Mouse (Mus musculus) megakaryocyte-erythroid progenitor cell, adult 5 weeks (primary cell): ENCODE measurements around the gene Sertad1. TPM values are rescaled to one million over a fixed set of nuclear protein-coding genes. Genes with fewer than 3 reads are reported as not detected.

Experiments used
- polyA plus RNA-seq: library from polyadenylated mRNA; stranded (reverse); fragments of >175 nt; gene quantifications from 2 replicates; pipeline ENCODE4 v1.2.3, GENCODE M21; 2012

Sertad1 gene
- polyA plus RNA-seq = 156 and 160 TPM in 2 replicates

DNA sequence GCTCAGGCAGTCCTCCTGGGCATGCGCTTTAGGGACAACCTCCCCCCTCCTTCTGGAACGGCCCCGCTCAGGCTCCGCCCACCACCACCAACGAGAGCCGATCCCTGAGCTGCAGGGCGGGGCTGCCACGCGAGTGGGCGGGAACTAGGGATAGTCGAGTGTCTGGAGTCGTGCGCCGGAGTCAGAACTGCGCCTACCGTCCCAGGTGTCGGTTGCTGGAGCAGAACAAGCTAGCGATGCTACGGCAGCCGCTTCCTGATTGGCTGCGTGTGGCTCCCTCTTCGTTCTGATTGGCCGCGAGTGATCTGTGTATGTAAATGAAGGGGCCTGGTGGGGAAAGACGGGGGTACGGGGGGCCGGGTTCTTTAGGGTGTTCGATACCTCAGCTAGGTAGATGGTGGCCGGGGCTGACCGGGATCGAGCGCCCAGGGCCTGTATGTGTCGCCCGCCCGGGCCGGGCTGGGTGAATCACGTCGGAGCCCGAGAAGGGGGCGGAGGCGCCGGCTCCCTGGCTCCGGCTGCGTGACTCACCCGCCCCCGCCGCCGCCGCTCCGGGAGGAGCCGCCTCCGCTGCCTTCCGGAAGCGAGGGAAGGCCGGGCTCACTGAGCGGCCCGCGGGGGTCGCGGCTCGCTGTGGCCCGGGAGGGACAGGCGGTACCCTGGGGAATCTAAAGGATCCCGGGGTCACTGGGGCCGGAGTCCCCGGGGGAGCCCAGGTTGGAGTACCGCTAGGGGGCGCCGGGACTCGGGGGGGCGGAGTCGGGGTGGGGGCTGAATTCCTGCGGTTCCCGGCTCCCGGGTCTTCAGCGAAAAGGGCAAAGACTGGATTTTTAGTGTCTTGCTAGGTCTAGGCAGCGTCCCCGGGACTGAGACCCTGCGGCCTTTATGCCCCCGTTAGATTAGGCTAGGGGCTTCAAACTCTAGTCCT lies at the start of gene Sertad1:
Sertad1 (plus strand) TSS at position 141 of the 928 bp plus-strand sequence.

DNA sequence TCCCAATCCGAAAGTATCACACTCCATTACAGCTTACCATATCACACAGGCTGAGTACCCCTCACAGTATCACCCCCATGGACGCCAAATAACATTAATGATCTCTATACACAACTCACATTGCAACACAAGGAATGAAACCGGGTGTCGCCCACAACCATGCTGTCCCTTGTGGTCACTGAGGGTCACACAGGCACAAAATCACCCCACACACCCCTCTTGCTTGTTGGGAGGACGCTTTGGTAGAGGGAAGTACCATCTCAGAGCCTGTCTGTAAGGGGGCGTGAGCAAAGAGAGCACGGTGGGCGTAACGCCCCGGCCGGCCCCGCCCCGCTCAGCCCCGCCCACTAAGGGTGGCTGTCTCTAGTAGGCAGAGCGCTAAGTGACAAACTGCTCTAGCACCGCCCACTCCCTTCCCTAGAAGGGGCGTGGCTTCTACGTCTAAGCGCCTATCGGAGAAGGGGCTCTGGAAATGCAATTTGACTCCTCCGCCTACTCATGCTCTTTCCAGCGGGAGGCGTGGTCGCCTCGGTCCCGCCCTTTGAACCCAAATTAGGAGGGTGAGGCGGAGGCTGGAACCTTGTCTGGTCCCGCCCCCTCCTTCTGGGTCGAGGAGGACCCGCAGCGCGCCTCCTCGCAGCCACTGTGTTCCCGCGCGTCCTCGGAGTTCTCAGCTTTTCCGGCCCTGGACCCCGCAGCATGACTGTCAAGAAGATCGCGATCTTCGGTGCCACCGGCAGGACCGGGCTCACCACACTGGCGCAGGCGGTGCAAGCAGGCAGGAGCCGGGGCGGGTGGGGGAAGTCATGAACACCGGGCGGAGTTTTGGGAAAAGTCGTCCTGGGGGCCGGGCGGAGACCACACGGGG lies 39.1 kb upstream of the Sertad1 start, which contains the start of the genes Sptbn4 and Blvrb:
Sptbn4 (minus strand) TSS at position 268 of the 868 bp plus-strand sequence.
Blvrb (plus strand) TSS at position 560 of the 868 bp plus-strand sequence.

DNA sequence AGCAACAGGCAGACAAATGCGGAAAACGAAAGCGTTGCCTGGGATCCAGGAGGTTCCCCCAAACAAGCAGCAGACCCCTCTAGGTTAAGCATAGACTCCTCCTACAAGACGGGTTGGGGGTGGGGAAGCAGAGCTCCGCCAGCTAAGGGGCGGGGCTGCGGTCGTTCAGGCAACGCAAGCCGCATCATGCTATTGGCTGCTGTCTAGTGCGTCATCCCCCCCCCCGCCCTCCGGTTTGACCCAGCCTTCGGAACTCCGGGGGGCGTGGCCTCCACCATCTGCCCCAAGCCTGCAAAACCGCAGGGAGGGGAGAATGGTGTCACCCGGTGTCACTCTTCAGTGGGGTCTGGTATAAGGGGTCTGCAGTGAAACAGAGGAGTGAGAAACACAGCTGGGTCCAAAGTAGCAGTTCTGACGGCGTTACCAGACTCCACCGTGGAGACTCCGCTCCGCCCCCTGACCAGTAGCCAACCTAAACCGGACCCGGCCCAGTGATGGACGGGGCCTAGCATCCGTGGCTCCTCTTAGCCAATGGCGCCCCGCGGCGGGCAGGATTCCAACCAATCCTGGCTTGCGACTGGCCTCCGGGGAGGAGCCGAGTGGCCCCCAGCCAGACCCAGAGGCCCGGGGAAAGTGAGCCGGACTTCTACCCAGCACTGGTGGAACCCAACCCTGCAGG lies 13.4 kb upstream of the Sertad1 start, which contains the start of gene Sertad3:
Sertad3 (plus strand) TSS at position 613 of the 679 bp plus-strand sequence.

DNA sequence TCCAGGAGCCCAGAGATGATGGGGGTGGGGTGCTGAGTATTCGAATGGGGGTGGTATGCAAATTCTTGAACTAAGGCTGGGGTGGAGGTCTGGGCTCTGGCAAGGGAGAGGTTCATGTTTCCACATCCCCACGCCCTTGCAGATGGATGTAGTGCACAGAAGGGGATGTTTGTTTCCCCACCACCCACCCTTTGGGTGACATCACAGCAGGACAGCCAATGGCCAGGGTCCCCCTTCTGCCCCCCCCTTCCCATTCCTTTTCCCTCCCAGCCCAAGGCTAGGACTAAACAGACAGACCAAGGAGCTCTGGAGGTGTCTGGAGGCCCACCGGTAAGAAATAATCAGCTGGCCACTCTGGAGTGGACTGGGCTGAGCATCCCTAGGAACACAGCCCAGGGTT lies 12.3 kb downstream of the Sertad1 start, which contains the start of gene Prx:
Prx (plus strand) TSS at position 289 of the 400 bp plus-strand sequence.

DNA sequence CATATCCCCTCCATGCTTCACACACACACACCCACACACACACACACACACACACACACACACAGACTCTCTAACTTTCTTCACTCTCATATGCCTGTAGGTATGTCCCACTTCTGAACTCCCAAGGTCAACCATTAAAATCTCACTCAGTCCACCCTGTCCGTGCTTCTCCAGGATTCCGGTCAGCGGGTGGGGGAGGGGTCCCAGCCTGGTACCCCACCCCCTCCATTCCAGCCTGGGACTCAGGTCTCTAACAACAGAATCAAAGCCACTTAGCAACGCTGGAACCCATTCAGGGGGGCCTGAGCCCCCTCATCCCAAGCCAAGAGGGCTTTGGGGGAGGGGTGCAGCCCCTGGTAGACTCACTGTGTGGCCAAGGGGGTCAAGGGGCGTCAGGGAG lies 36.3 kb downstream of the Sertad1 start, which contains the start of gene Hipk4:
Hipk4 (plus strand) TSS at position 301 of the 400 bp plus-strand sequence.

Other genes with a start within 250 kb of the Sertad1 start
- 7.8 and 8.9 TPM in 2 replicates for gene Numbl, start 228.5 kb upstream of the Sertad1 start, polyA plus RNA-seq
- 1.1 and 1.2 TPM in 2 replicates for gene Ltbp4, start 149.2 kb upstream of the Sertad1 start, polyA plus RNA-seq
- gene Shkbp1, start 130.9 kb upstream of the Sertad1 start, polyA plus RNA-seq = 133 and 146 TPM in 2 replicates
- 0.93 and 1.2 TPM in 2 replicates for gene Gm20479, start 129.5 kb upstream of the Sertad1 start, polyA plus RNA-seq
- gene Sptbn4, start 39.2 kb upstream of the Sertad1 start, polyA plus RNA-seq = 0.24 and 0.49 TPM in 2 replicates
- gene Blvrb, start 38.9 kb upstream of the Sertad1 start, polyA plus RNA-seq = 204 and 253 TPM in 2 replicates
- 19.3 and 21.0 TPM in 2 replicates for gene Sertad3, start 13.1 kb upstream of the Sertad1 start, polyA plus RNA-seq
- 3.2 and 5.7 TPM in 2 replicates for gene Prx, start 12.4 kb downstream of the Sertad1 start, polyA plus RNA-seq
- gene Hipk4, start 36.4 kb downstream of the Sertad1 start, polyA plus RNA-seq = 1.2 and 2.5 TPM in 2 replicates
- 37.9 and 40.2 TPM in 2 replicates for gene Pld3, start 66.3 kb downstream of the Sertad1 start, polyA plus RNA-seq
- gene 2310022A10Rik, start 66.3 kb downstream of the Sertad1 start, polyA plus RNA-seq = 42.8 and 50.3 TPM in 2 replicates
- gene Akt2, start 104.6 kb downstream of the Sertad1 start, polyA plus RNA-seq = 54.4 and 61.2 TPM in 2 replicates
- gene Ttc9b, start 167.0 kb downstream of the Sertad1 start, polyA plus RNA-seq = not detected in 2 replicates
- gene Map3k10, start 187.7 kb downstream of the Sertad1 start, polyA plus RNA-seq = 25.2 and 27.5 TPM in 2 replicates
- gene Zfp607b, start 202.4 kb downstream of the Sertad1 start, polyA plus RNA-seq = 0.04 and 0.09 TPM in 2 replicates
- 0.15 and 0.30 TPM in 2 replicates for gene Zfp60, start 244.5 kb downstream of the Sertad1 start, polyA plus RNA-seq